Comparison of ENCODE assay signal across 8 mouse cellular contexts in the genomic region with DNA sequence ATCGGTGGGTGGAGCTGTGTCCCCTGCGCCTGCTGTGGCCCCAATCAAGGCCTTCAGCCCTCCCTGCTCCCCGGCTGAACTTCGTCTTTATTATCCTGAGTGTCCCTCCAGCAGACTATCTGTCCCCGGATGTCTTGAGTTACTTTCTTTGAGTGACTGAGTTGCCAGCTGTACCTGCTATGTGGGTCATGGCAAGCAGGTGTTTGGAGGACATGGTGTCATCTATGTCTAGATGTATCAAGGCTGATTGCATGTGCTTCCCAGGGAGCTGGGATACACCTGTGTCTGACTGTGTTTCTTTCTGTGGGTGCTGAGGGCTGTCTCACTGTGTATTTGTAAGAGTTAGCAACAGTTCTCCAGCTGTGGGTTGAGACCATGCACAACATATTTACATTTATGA. TPM values are rescaled to one million over a fixed set of nuclear protein-coding genes. Genes with fewer than 3 reads are reported as not detected.
DNase-seq lines count a peak whose midpoint lies in the region; ATAC-seq and TF ChIP-seq lines count a peak whose summit lies in the region.

No protein-coding gene starts in this region.

- DNase-seq in lung, adult 2 months, result no peak
- DNase-seq in urinary bladder, postnatal 14 days (ENCODE audit: low spot score), result no peak
- DNase-seq in gastrocnemius, adult 18-20 months (ENCODE audit: low spot score), result no peak
- no peak for DNase-seq in cerebellum, postnatal 4 days (ENCODE audit: low spot score in 2 of 2)

- TF ChIP-seq POLR2A in lung, adult 2 months (IDR thresholded peaks at IDR 0.05; ENCODE audit: borderline replicate concordance, extremely low read depth, low read depth, low read length), result no peak
- no peak for TF ChIP-seq POLR2A in small intestine, adult 2 months (IDR thresholded peaks at IDR 0.05; ENCODE audit: low read depth, low read length)

- ATAC-seq in lung, embryonic 16.5 days (ENCODE audit: low read depth), result no peak
- no peak for ATAC-seq in forebrain, embryonic 12.5 days (ENCODE audit: low FRiP score)
- ATAC-seq in limb, embryonic 13.5 days (ENCODE audit: low FRiP score, low read depth), result no peak

- H3K4me1 ChIP-seq in lung, embryonic 16.5 days (replicated peaks; ENCODE audit: control insufficient read depth, insufficient read depth, low read length), result peaks cover 40% of the 10 kb centered on the region
- peaks cover 5% of the 10 kb centered on the region; the same call in 1 of the 2 replicates for H3K4me1 ChIP-seq in lung, adult 2 months (ENCODE audit: control insufficient read depth, insufficient read depth, low read length)
- H3K4me1 ChIP-seq in forebrain, embryonic 12.5 days, result peaks cover 86% of the 10 kb centered on the region
- peaks cover 73% of the 10 kb centered on the region for H3K4me1 ChIP-seq in limb, embryonic 13.5 days
- peaks cover 14% of the 10 kb centered on the region for H3K4me1 ChIP-seq in small intestine, adult 2 months (ENCODE audit: control insufficient read depth, insufficient read depth, insufficient read length, low read length)

- peak overlapping the region; percentile 55 for H3K4me3 ChIP-seq in lung, embryonic 16.5 days (ENCODE audit: low read length)
- H3K4me3 ChIP-seq in lung, adult 2 months (replicated peaks; ENCODE audit: extremely low read depth, low read depth, low read length), result no peak overlapping the region
- H3K4me3 ChIP-seq in forebrain, embryonic 12.5 days (replicated peaks), result peak overlapping the region; percentile 77
- peak overlapping the region; percentile 68 for H3K4me3 ChIP-seq in limb, embryonic 13.5 days
- peak overlapping the region; percentile 53 for H3K4me3 ChIP-seq in small intestine, adult 2 months (ENCODE audit: low read depth, low read length)

- no peaks in the 10 kb centered on the region for H3K36me3 ChIP-seq in lung, embryonic 16.5 days (ENCODE audit: control insufficient read depth, insufficient read depth, low read length)
- H3K36me3 ChIP-seq in forebrain, embryonic 12.5 days (replicated peaks), result peaks cover 43% of the 10 kb centered on the region
- peaks cover 14% of the 10 kb centered on the region; the same call in 1 of the 2 replicates for H3K36me3 ChIP-seq in limb, embryonic 13.5 days
- H3K36me3 ChIP-seq in small intestine, adult 2 months (ENCODE audit: control insufficient read depth, insufficient read depth, low read length), result no peaks in the 10 kb centered on the region

- no peak for TF ChIP-seq CTCF in lung, adult 2 months (IDR thresholded peaks at IDR 0.05; ENCODE audit: insufficient read depth, low read length)
- TF ChIP-seq CTCF in small intestine, adult 2 months (IDR thresholded peaks at IDR 0.05; ENCODE audit: extremely low read depth, insufficient read length, insufficient replicate concordance, low read depth, low read length), result no peak

- H3K4me2 ChIP-seq in lung, embryonic 16.5 days (ENCODE audit: low read depth, low read length), result peak overlapping the region; percentile 88
- H3K4me2 ChIP-seq in forebrain, embryonic 12.5 days, result peak overlapping the region; percentile 94
- peak overlapping the region; percentile 95 for H3K4me2 ChIP-seq in limb, embryonic 13.5 days (replicated peaks)

- H3K9ac ChIP-seq in lung, embryonic 16.5 days (ENCODE audit: low read length), result peak overlapping the region; percentile 68
- H3K9ac ChIP-seq in forebrain, embryonic 12.5 days, result peak overlapping the region; percentile 78
- peak overlapping the region; percentile 78 for H3K9ac ChIP-seq in limb, embryonic 13.5 days

- H3K27me3 ChIP-seq in lung, embryonic 16.5 days (ENCODE audit: control insufficient read depth, insufficient read depth, low read depth, low read length), result peaks cover 13% of the 10 kb centered on the region
- no peaks in the 10 kb centered on the region for H3K27me3 ChIP-seq in forebrain, embryonic 12.5 days
- peaks cover 15% of the 10 kb centered on the region for H3K27me3 ChIP-seq in limb, embryonic 13.5 days
- H3K27me3 ChIP-seq in small intestine, adult 2 months (ENCODE audit: control insufficient read depth, insufficient read depth, low read length), result peaks cover 34% of the 10 kb centered on the region

- WGBS in lung, embryonic 16.5 days, result 4% methylated on average over 5 of the region's 5 CpGs
- WGBS in lung, adult 2 months, result 11% methylated on average over 5 of the region's 5 CpGs
- 10% methylated on average over 5 of the region's 5 CpGs for WGBS in forebrain, embryonic 12.5 days
- WGBS in limb, embryonic 13.5 days, result 4% methylated on average over 5 of the region's 5 CpGs
- WGBS in small intestine, adult 2 months, result 0% methylated on average over 5 of the region's 5 CpGs

- H3K9me3 ChIP-seq in lung, embryonic 16.5 days (ENCODE audit: control insufficient read depth, low read length), result no peaks in the 10 kb centered on the region
- no peaks in the 10 kb centered on the region for H3K9me3 ChIP-seq in forebrain, embryonic 12.5 days
- H3K9me3 ChIP-seq in limb, embryonic 13.5 days, result no peaks in the 10 kb centered on the region

- H3K27ac ChIP-seq in lung, embryonic 16.5 days (ENCODE audit: low read length), result peak overlapping the region; percentile 31; the same call in 1 of the 2 replicates
- peak overlapping the region; percentile 70; the same call in 1 of the 2 replicates for H3K27ac ChIP-seq in forebrain, embryonic 12.5 days
- H3K27ac ChIP-seq in limb, embryonic 13.5 days, result peak overlapping the region; percentile 33; the same call in 1 of the 2 replicates
- no peak overlapping the region for H3K27ac ChIP-seq in small intestine, adult 2 months (ENCODE audit: insufficient read depth, low read depth, low read length)

RNA-seq across cellular contexts. Expression of gene Dpf1, which starts 6.0 kb away (rescaled TPM):
- 8.1 and 8.7 TPM in 2 replicates for polyA plus RNA-seq in lung, embryonic 16.5 days (2015; fragmentation: Nextera tagmentation; extraction: Ambion mirVana)
- polyA plus RNA-seq in lung, adult 2 months (2012; rRNA removed), result 1.7 and 4.0 TPM in 2 replicates
- polyA plus RNA-seq in forebrain, embryonic 12.5 days (2016; fragmentation: Nextera tagmentation; extraction: Ambion mirVana), result 118 and 147 TPM in 2 replicates
- polyA plus RNA-seq in limb, embryonic 13.5 days (2015; fragmentation: Nextera tagmentation; extraction: Ambion mirVana), result 21.6 and 21.9 TPM in 2 replicates
- polyA plus RNA-seq in small intestine, adult 2 months (2012; rRNA removed), result 0.47 and 0.53 TPM in 2 replicates
- total RNA-seq in gastrocnemius, adult 18-20 months (2021), result 1 to 10 TPM; 2.4 to 2.7 TPM

RNA-seq across cellular contexts. Expression of gene Ppp1r14a, which starts 20.6 kb away (rescaled TPM):
- 157 and 162 TPM in 2 replicates for polyA plus RNA-seq in lung, embryonic 16.5 days (2015; fragmentation: Nextera tagmentation; extraction: Ambion mirVana)
- polyA plus RNA-seq in lung, adult 2 months (2012; rRNA removed), result 242 and 329 TPM in 2 replicates
- polyA plus RNA-seq in forebrain, embryonic 12.5 days (2016; fragmentation: Nextera tagmentation; extraction: Ambion mirVana), result 14.8 and 16.5 TPM in 2 replicates
- 5.8 and 7.5 TPM in 2 replicates for polyA plus RNA-seq in limb, embryonic 13.5 days (2015; fragmentation: Nextera tagmentation; extraction: Ambion mirVana)
- 34.1 and 57.4 TPM in 2 replicates for polyA plus RNA-seq in small intestine, adult 2 months (2012; rRNA removed)
- total RNA-seq in gastrocnemius, adult 18-20 months (2021), result 1 to 10 TPM; 3.3 to 3.4 TPM

RNA-seq across cellular contexts. Expression of gene Spint2, which starts 28.0 kb away (rescaled TPM):
- polyA plus RNA-seq in lung, embryonic 16.5 days (2015; fragmentation: Nextera tagmentation; extraction: Ambion mirVana), result 309 and 317 TPM in 2 replicates
- polyA plus RNA-seq in lung, adult 2 months (2012; rRNA removed), result 317 and 391 TPM in 2 replicates
- 42.2 and 45.0 TPM in 2 replicates for polyA plus RNA-seq in forebrain, embryonic 12.5 days (2016; fragmentation: Nextera tagmentation; extraction: Ambion mirVana)
- 110 and 112 TPM in 2 replicates for polyA plus RNA-seq in limb, embryonic 13.5 days (2015; fragmentation: Nextera tagmentation; extraction: Ambion mirVana)
- polyA plus RNA-seq in small intestine, adult 2 months (2012; rRNA removed), result 663 and 1,754 TPM in 2 replicates
- total RNA-seq in gastrocnemius, adult 18-20 months (2021), result 10 to 100 TPM in 1 of 2 experiments, 1 to 10 TPM in 1; 8.2 to 14.7 TPM
